Mouse (Mus musculus): ENCODE measurements around the gene Man2a2. TPM values are rescaled to one million over a fixed set of nuclear protein-coding genes. Genes with fewer than 3 reads are reported as not detected.

Gene Man2a2
- polyA plus RNA-seq, 1 experiment from 2014 or later: 24.0 TPM

DNA sequence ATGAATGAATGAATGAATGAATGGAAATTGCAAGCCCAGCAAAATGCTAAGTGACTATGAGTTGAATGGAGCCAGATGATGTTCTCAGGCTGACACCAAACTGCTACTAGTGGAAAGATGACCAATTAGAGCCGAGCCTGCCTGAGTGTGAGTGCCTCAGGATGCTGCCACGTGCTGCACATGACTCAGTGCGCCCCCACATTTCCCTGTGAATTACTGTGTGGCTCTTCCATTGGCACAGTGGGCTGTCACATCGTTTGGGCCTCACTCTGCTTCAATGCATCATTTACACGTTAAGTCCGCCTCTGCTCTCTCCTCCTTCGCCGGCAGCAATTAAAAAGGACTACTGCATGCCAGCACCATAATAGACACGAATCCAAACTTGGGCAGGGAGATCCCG, 41.1 kb upstream of the Man2a2 start:
- 0 out of 2 replicates have a peak, but pooled peaks have one; percentile 36 for ATAC-seq
- Histone ChIP-seq H3K4me2 (ENCODE audit: low read length) (no peak overlapping the region), H3K9me3 (ENCODE audit: control insufficient read depth, low read length) (no peaks in the 10 kb centered on the region), H3K9ac (replicated peaks; ENCODE audit: low read depth, low read length) (no peak overlapping the region), H3K4me1 (replicated peaks; ENCODE audit: control insufficient read depth, insufficient read depth, low read length) (no peaks in the 10 kb centered on the region), H3K27ac (ENCODE audit: low read length) (no peak overlapping the region), H3K4me3 (replicated peaks; ENCODE audit: low read length) (no peak overlapping the region), H3K27me3 (replicated peaks; ENCODE audit: control insufficient read depth, insufficient read depth, low read length) (no peaks in the 10 kb centered on the region), H3K36me3 (ENCODE audit: control insufficient read depth, insufficient read depth) (no peaks in the 10 kb centered on the region)
- WGBS: 34% methylated on average over 10 of the region's 10 CpGs

DNA sequence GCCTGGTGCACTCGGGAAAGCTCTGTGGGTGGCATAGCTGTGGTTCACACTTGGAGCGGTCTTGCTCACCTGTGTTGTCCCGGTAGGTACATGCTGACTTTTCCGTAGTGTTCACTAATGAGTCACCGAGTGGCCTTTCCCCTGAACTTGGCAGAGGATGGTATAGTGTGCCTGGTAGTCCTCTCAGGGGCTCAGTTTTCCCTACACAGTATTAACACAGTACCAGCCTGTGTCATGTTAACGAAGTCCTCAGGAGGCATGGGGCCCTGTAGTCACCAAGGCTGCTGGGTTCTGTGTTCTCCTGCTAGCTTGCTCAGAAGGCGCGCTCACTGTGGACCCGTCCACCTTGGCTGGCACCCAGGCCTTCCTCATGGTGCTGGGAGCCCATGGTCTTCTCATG, 39.2 kb upstream of the Man2a2 start:
- 74% methylated on average over 9 of the region's 9 CpGs for WGBS

GRCm38 (mm10) chr7:80407712-80408111, 36.5 kb upstream of the Man2a2 start:
- H3K36me3 ChIP-seq (ENCODE audit: control insufficient read depth, insufficient read depth): no peaks in the 10 kb centered on the region
- no peaks in the 10 kb centered on the region for H3K27me3 ChIP-seq (replicated peaks; ENCODE audit: control insufficient read depth, insufficient read depth, low read length)
- no peak overlapping the region for H3K9ac ChIP-seq (replicated peaks; ENCODE audit: low read depth, low read length)
- H3K27ac ChIP-seq (ENCODE audit: low read length): no peak overlapping the region
- H3K4me3 ChIP-seq (replicated peaks; ENCODE audit: low read length): no peak overlapping the region
- H3K4me2 ChIP-seq (ENCODE audit: low read length): no peak overlapping the region
- peaks cover 8% of the 10 kb centered on the region for H3K4me1 ChIP-seq (replicated peaks; ENCODE audit: control insufficient read depth, insufficient read depth, low read length)
- H3K9me3 ChIP-seq (ENCODE audit: control insufficient read depth, low read length): no peaks in the 10 kb centered on the region
- 76% methylated on average over 9 of the region's 9 CpGs for WGBS
- ATAC-seq: no peak

More for the DNA sequence above, 39.2 kb upstream of the Man2a2 start:
- Histone ChIP-seq H3K4me1 (replicated peaks; ENCODE audit: control insufficient read depth, insufficient read depth, low read length) (no peaks in the 10 kb centered on the region), H3K4me2 (ENCODE audit: low read length) (no peak overlapping the region), H3K9ac (replicated peaks; ENCODE audit: low read depth, low read length) (no peak overlapping the region), H3K4me3 (replicated peaks; ENCODE audit: low read length) (no peak overlapping the region), H3K36me3 (ENCODE audit: control insufficient read depth, insufficient read depth) (no peaks in the 10 kb centered on the region), H3K9me3 (ENCODE audit: control insufficient read depth, low read length) (no peaks in the 10 kb centered on the region), H3K27me3 (replicated peaks; ENCODE audit: control insufficient read depth, insufficient read depth, low read length) (no peaks in the 10 kb centered on the region), H3K27ac (ENCODE audit: low read length) (no peak overlapping the region)
- no peak for ATAC-seq

GRCm38 (mm10) chr7:80406186-80406585, 35.0 kb upstream of the Man2a2 start:
- Histone ChIP-seq H3K9me3 (ENCODE audit: control insufficient read depth, low read length) (no peaks in the 10 kb centered on the region), H3K4me1 (replicated peaks; ENCODE audit: control insufficient read depth, insufficient read depth, low read length) (peaks cover 15% of the 10 kb centered on the region), H3K36me3 (ENCODE audit: control insufficient read depth, insufficient read depth) (no peaks in the 10 kb centered on the region), H3K4me2 (ENCODE audit: low read length) (no peak overlapping the region), H3K4me3 (replicated peaks; ENCODE audit: low read length) (no peak overlapping the region), H3K27ac (ENCODE audit: low read length) (no peak overlapping the region), H3K9ac (replicated peaks; ENCODE audit: low read depth, low read length) (no peak overlapping the region), H3K27me3 (replicated peaks; ENCODE audit: control insufficient read depth, insufficient read depth, low read length) (no peaks in the 10 kb centered on the region)
- 84% methylated on average over 3 of the region's 3 CpGs for WGBS
- no peak for ATAC-seq

GRCm38 (mm10) chr7:80405188-80405695, 34.1 kb upstream of the Man2a2 start, which contains the start of gene Furin:
Gene Furin, minus strand, starts transcription at chr7:80405436.
- H3K27me3 ChIP-seq (replicated peaks; ENCODE audit: control insufficient read depth, insufficient read depth, low read length): no peaks in the 10 kb centered on the region
- no peak within 1 kb of the TSS for H3K4me2 ChIP-seq (ENCODE audit: low read length)
- no peak within 1 kb of the TSS for H3K9ac ChIP-seq (replicated peaks; ENCODE audit: low read depth, low read length)
- H3K4me1 ChIP-seq (replicated peaks; ENCODE audit: control insufficient read depth, insufficient read depth, low read length): peaks cover 24% of the 10 kb centered on the region
- H3K9me3 ChIP-seq (ENCODE audit: control insufficient read depth, low read length): no peaks in the 10 kb centered on the region
- no peak within 1 kb of the TSS for H3K4me3 ChIP-seq (replicated peaks; ENCODE audit: low read length)
- no peak within 1 kb of the TSS for H3K27ac ChIP-seq (ENCODE audit: low read length)
- WGBS: 78% methylated on average over 9 of the region's 9 CpGs
- no peaks in the 10 kb centered on the region for H3K36me3 ChIP-seq (ENCODE audit: control insufficient read depth, insufficient read depth)
- no peak for ATAC-seq

DNA sequence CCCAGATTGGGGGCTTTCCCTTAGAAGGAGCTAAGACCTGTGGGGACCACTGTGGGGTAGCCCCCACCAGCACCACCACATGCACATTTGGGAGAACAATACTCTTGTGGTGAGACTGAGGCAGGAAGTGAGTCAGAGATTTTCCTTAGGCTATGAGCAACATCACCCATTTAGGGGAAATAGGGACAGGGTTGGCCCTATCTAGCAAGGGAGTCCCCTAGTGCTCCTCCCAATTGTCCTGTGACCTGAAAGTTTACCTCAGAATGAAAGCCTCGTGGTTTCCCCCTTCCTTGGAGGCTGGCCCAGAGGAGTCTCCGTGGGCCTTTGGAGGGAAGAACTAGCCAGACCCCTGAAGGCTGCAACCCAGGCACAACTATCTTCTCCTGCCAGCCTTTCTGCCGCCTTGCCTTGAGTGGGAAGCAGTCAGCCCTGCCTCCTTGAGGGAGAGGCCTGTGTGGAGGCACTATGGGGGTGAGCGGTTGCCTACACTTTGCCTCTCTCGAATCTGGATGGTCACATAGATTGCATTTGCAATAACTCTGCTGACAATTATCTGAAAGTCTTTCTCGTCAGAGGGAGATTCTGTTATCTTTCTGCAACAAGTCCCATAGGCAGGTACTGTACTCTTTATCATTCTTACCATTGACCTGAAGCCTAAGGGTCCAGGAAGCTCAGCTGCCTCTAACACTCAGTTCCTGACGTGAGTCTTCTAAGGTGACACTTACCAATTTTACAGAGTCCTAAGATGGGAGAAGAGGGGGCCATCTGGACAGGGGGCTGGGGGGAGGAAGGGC, 33.1 kb upstream of the Man2a2 start:
- no peaks in the 10 kb centered on the region for H3K9me3 ChIP-seq (ENCODE audit: control insufficient read depth, low read length)
- H3K9ac ChIP-seq (replicated peaks; ENCODE audit: low read depth, low read length): no peak overlapping the region
- no peaks in the 10 kb centered on the region for H3K27me3 ChIP-seq (replicated peaks; ENCODE audit: control insufficient read depth, insufficient read depth, low read length)
- no peak overlapping the region for H3K27ac ChIP-seq (ENCODE audit: low read length)
- 61% methylated on average over 7 of the region's 7 CpGs for WGBS
- no peaks in the 10 kb centered on the region for H3K36me3 ChIP-seq (ENCODE audit: control insufficient read depth, insufficient read depth)
- H3K4me1 ChIP-seq (replicated peaks; ENCODE audit: control insufficient read depth, insufficient read depth, low read length): peaks cover 30% of the 10 kb centered on the region
- no peak overlapping the region for H3K4me2 ChIP-seq (ENCODE audit: low read length)
- H3K4me3 ChIP-seq (replicated peaks; ENCODE audit: low read length): no peak overlapping the region
- ATAC-seq: no peak

- ATAC-seq: peak; percentile 31; the same call in 1 of the 2 replicates
- WGBS: 33% methylated on average over 9 of the region's 9 CpGs
- H3K4me2 ChIP-seq (ENCODE audit: low read length): no peak overlapping the region; the same call in 1 of the 2 replicates
- peaks cover 32% of the 10 kb centered on the region for H3K4me1 ChIP-seq (replicated peaks; ENCODE audit: control insufficient read depth, insufficient read depth, low read length)
- no peak overlapping the region for H3K9ac ChIP-seq (replicated peaks; ENCODE audit: low read depth, low read length)
- no peaks in the 10 kb centered on the region for H3K36me3 ChIP-seq (ENCODE audit: control insufficient read depth, insufficient read depth)
- no peaks in the 10 kb centered on the region for H3K9me3 ChIP-seq (ENCODE audit: control insufficient read depth, low read length)
- H3K27me3 ChIP-seq (replicated peaks; ENCODE audit: control insufficient read depth, insufficient read depth, low read length): no peaks in the 10 kb centered on the region
- no peak overlapping the region for H3K27ac ChIP-seq (ENCODE audit: low read length)
- H3K4me3 ChIP-seq (replicated peaks; ENCODE audit: low read length): no peak overlapping the region
Measured at GRCm38 (mm10) chr7:80403551-80403950, 32.4 kb upstream of the Man2a2 start.

DNA sequence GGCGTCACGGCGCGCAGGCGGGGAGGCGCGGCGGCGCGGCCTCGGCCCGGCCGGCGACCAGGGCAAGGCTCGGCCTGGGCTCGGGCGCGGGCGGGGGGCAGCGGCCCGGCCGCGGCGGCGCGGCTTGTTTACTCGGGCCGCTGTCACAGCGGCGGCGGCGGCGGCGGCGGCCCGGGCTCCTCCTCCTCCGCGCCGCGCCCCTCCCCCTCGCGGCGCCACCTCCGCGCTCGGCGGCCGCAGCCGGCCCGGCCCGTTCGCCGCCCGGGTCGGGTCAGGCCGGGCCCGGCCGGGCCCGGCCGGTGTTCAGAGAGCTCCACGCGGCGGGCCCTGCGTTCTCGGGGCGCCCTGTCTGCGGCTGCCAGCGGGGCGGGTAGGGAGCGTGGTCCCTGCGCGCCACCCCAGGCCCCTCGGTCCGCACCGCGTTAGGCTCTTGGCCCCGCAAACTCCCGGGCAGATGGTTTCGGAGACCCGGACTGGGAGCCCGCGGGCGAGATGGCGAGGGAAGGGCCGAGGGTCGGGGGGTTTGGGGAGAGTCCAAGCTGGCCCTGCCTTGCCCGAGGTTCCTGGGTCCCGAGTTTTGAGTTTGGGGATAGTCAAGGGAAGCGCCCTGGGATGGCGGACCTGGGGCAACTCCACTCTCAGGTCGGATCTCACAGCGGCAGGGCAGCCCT, 31.6 kb upstream of the Man2a2 start:
- H3K27me3 ChIP-seq (replicated peaks; ENCODE audit: control insufficient read depth, insufficient read depth, low read length): no peaks in the 10 kb centered on the region
- under 1% methylated on average over 65 of the region's 92 CpGs for WGBS
- peak overlapping the region; percentile 85 for H3K4me3 ChIP-seq (replicated peaks; ENCODE audit: low read length)
- H3K9me3 ChIP-seq (ENCODE audit: control insufficient read depth, low read length): no peaks in the 10 kb centered on the region
- ATAC-seq: peak; percentile 69
- H3K36me3 ChIP-seq (ENCODE audit: control insufficient read depth, insufficient read depth): no peaks in the 10 kb centered on the region
- peak overlapping the region; percentile 80 for H3K27ac ChIP-seq (ENCODE audit: low read length)
- H3K4me1 ChIP-seq (replicated peaks; ENCODE audit: control insufficient read depth, insufficient read depth, low read length): peaks cover 32% of the 10 kb centered on the region
- H3K4me2 ChIP-seq (ENCODE audit: low read length): peak overlapping the region; percentile 71
- peak overlapping the region; percentile 88 for H3K9ac ChIP-seq (replicated peaks; ENCODE audit: low read depth, low read length)

GRCm38 (mm10) chr7:80401860-80402641, 30.9 kb upstream of the Man2a2 start:
- peaks cover 32% of the 10 kb centered on the region for H3K4me1 ChIP-seq (replicated peaks; ENCODE audit: control insufficient read depth, insufficient read depth, low read length)
- peak overlapping the region; percentile 85 for H3K4me3 ChIP-seq (replicated peaks; ENCODE audit: low read length)
- H3K36me3 ChIP-seq (ENCODE audit: control insufficient read depth, insufficient read depth): no peaks in the 10 kb centered on the region; the same call in 1 of the 2 replicates
- H3K9me3 ChIP-seq (ENCODE audit: control insufficient read depth, low read length): no peaks in the 10 kb centered on the region
- peak overlapping the region; percentile 88 for H3K9ac ChIP-seq (replicated peaks; ENCODE audit: low read depth, low read length)
- peak overlapping the region; percentile 93 for H3K4me2 ChIP-seq (ENCODE audit: low read length)
- WGBS: 2% methylated on average over 49 of the region's 102 CpGs
- peak; percentile 33 for ATAC-seq
- H3K27ac ChIP-seq (ENCODE audit: low read length): peak overlapping the region; percentile 80
- no peaks in the 10 kb centered on the region for H3K27me3 ChIP-seq (replicated peaks; ENCODE audit: control insufficient read depth, insufficient read depth, low read length)
